Mouse (Mus musculus): ENCODE data around the gene Mgarp.

The Mgarp gene

GRCm38 (mm10) chr3:51339734-51340551 lies 56.6 kb downstream of the Mgarp start:
- no peak for DNase-seq (ENCODE audit: low spot score)

- no peak for DNase-seq (ENCODE audit: low spot score)
These were observed 57.2 kb downstream of the Mgarp start for GRCm38 (mm10) chr3:51339378-51339733.
